Mouse (Mus musculus) adrenal gland, postnatal 10 days (tissue): ENCODE results near the gene Fry. TPM values are rescaled to one million over a fixed set of nuclear protein-coding genes. Genes with fewer than 3 reads are reported as not detected.
A peak's percentile ranks its signal among the peaks of the same experiment; 100 is the strongest.

Experiments
- DNase-seq: peaks from one replicate; pipeline ENCODE4 v3.0.0; 2021; ENCODE audit warnings: mixed read lengths
- total RNA-seq, 2 experiments: library from RNA; stranded (reverse); gene quantifications; 2 replicates each; pipeline ENCODE4 v1.2.3; 2021

Fry gene
- total RNA-seq, 2 experiments from 2014 or later: 36.2 to 46.9 TPM

DNA sequence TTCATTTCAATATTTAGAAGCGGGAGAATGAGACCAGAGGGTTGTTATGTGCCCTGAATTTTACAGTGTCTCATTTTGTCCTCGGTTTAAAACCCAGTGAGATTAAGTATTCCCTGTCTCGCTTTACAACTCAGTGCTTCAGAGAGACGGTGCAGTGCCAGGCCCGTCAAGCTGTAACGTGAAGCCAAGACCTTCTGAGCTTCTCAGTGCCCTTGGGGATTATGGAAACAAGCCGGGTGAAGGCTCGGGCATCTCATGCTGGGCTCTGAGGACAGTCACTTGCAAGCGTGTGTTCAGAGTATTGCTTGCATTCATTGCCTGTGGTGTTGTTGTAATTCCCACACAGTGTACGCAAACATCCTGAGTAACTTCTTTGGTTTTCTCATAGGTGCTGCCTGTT lies 218.0 kb downstream of the Fry start:
- DNase-seq: peak; percentile 67

- DNase-seq: no peak
Measured at GRCm38 (mm10) chr5:150337696-150338095, 219.3 kb downstream of the Fry start.

- no peak for DNase-seq
Measured at GRCm38 (mm10) chr5:150340944-150341343, 222.5 kb downstream of the Fry start.

GRCm38 (mm10) chr5:150342139-150342538 lies 223.7 kb downstream of the Fry start:
- no peak for DNase-seq

DNA sequence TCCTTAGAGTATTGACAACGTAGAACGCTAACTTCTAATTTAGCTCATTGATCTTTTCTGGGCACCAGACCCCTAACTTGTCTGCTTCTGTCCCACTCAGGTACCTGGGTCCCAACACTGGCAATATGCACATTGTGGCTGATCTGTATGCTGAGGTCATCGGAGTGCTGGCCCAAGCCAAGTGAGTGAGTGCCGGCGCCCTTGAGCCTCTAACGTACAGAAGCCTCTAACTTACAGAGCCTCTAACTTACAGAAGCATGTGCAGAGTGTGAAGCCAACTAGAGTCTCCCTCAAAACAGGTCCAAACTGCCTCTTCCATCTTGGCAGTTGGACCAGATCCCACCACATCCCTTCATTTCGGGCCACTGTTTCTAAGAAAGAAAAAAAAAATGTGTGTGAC lies 227.5 kb downstream of the Fry start:
- DNase-seq: peak; percentile 18

DNA sequence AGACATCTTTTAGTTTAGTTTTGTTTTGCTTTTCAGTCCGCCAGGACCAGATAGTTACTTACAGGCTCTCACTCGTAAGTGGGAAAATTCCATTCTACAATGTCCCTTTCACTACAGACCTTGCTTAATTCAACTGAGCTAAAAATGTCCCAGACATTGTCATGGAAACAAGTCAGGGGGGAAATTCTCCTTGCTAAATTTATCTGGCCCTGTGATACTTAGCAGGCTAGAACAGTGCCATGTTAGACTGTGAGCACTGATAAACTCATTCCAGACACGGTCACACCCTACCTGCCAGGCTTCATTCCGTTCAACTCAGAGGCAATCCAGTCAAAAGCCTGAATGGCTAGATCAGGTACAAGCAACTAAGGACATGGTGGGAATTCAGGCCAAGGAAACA lies 227.9 kb downstream of the Fry start:
- peak; percentile 9 for DNase-seq

DNA sequence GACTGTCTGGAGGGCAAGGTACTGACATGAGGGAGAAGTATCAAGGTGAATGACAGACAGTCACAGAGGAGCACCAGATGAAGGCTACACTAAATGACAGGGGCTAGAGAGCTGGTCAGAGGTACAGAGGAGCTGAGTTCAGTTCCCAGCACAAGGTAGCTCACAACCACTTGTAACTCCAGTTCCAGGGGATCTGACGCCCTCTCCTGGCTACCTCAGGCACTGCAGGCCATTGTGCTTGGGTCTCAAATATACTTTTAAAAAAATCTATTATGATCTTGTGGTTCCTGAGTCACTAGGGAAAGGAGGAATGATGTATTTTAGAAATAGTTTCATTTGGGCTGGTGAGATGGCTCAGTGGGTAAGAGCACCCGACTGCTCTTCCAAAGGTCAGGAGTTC lies 229.4 kb downstream of the Fry start:
- DNase-seq: no peak

GRCm38 (mm10) chr5:150348302-150348701 lies 229.9 kb downstream of the Fry start:
- DNase-seq: no peak

- DNase-seq: no peak
Measured at GRCm38 (mm10) chr5:150351191-150351590, 232.7 kb downstream of the Fry start.

- DNase-seq: no peak
Measured at GRCm38 (mm10) chr5:150358671-150359070, 240.2 kb downstream of the Fry start.

GRCm38 (mm10) chr5:150362241-150362640 lies 243.8 kb downstream of the Fry start:
- peak; percentile 54 for DNase-seq

GRCm38 (mm10) chr5:150364621-150365020 lies 246.2 kb downstream of the Fry start:
- no peak for DNase-seq

GRCm38 (mm10) chr5:150367027-150367426 lies 248.6 kb downstream of the Fry start:
- no peak for DNase-seq

- DNase-seq: no peak
Measured at GRCm38 (mm10) chr5:150370291-150370690, 251.8 kb downstream of the Fry start.

- no peak for DNase-seq
Measured at GRCm38 (mm10) chr5:150370895-150371294, 252.4 kb downstream of the Fry start.

- DNase-seq: no peak
Measured at GRCm38 (mm10) chr5:150372956-150373355, 254.5 kb downstream of the Fry start.

DNA sequence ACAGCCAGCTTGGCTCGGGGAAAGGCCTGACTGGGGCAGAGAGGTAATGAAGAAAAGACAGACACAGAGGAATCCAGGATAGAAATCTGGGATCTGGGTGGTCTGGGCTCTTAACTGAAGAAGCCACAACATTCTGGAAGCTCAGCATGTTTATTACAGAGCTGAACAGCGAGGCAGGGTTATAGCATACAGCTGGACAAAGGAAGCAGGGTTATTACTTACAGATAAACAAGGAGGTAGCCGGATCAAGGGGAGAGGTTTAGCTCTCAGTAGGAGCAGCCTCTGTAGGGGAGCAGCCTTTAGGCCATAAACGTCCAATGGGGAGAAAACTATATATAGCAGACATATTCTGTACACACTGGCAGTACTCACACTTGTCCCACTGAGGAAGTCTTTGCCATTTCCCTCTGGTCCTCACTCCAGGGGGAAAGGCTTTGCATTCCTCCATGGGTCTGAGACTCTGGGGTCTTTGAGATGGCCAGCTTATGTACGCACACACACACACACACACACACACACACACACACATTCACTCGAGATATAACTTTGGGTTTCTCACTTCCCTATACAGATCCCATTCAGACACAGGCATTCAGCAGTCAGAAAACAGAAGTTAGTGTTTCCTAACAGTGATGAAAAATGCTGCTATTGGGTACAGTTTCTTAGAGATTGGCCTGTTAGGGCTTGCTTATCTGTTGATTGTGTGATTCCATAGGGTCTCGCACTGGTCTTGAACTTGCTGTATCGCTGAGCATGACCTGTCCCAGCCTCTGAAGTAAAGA lies 256.5 kb downstream of the Fry start:
- no peak for DNase-seq

DNA sequence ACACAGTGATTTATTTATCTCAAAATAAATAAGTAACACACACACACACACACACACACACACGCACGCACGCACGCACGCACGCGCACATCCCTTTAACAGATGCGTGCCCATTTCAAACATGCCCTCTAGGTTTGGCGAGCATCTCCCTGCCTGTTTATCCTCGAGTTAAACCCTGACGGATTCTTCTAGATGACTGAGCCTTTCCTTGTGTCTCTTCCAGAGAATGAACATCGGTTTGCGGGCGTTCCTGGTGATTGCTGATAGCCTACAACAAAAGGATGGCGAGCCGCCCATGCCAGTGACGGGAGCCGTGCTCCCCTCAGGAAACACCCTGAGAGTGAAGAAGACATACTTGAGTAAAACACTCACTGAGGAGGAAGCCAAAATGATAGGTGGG lies 260.1 kb downstream of the Fry start:
- DNase-seq: no peak

GRCm38 (mm10) chr5:150380767-150381166 lies 262.3 kb downstream of the Fry start:
- DNase-seq: no peak

DNA sequence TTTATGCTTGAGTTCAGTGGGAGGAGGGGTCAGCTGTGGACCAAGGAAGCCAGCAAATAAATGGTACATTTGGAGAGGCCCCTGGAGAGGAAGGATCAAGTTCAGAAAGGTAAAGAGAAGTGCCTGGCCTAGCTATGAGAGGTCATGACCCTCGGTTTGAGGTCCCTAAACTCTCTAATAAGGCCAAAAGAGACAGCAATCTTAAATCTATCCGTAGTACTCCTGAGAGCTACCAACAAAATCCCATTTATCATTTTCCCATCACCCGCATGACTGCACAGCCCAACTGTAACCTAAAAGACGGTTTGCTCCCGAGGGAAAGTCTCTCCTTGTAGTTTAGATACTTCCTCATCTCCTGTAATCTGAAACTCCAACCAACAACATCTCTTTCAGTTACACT lies 264.0 kb downstream of the Fry start:
- DNase-seq: no peak

DNA sequence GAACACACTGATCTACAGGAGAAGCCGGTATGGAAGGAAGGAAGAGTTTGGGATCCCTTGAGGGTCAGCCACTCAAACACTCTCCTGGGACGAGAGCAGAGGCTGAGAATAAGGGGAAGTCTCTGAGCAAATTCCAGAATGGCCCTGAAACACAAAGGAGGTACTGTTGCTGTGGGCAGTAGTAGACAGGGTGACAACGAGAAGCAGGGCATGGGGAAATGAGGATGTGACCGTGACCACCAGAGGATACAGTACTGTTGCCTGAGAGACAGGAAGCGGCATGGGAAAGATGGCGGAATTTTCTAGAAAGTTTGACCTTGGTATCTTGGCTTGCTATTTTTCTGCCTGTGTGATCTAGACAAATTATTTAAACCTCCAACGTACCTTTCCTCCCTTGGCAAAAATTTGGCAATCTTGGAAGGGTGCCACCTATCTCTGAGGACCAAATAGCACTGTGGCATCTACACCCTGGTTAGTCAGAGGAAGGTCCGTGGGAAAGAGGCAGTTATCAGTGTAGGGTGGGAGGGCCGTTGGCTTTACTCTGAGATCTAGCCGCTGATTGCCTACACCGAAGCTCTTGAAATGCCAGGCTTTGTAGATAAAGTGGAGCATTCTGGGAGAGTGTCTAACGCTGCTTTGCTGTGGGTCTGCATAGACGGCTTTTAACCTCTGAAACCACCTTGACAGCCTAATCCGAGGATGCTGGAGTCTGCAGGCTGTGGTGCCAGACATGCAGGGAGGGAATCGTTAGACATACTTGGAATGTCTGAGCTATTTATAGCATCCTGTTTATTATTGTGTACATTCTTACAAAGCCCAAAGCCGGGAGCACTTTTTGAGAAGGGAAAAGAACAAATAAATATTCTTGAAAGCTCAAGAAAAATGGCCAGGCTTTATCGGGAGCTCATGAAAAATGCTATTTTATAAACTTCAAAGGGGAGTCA lies 266.1 kb downstream of the Fry start:
- no peak for DNase-seq

DNA sequence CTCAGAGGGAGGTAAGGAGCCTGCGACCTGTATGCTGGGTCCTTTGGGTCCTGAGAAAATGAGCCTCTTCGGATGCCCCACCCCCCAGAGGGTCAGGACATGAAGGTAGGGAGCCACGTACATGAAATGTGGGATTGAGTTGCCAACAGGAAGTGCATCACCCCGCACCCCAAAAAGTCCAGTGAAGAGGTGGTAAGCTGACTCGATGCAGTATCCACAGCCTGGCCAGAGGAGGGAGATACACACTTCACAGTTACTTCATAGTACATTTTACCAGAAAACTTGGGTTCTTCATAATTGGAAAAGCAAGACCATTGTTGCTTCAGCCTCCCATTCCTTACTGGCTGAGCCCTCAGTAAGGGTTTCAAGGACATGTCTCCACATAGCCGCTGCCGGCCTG lies 266.8 kb downstream of the Fry start:
- DNase-seq: no peak

GRCm38 (mm10) chr5:150388623-150389022 lies 270.2 kb downstream of the Fry start:
- DNase-seq: peak; percentile 38
